Mouse (Mus musculus) heart, embryonic 15.5 days (tissue): ENCODE measurements around the gene Dsp. TPM values are rescaled to one million over a fixed set of nuclear protein-coding genes. Genes with fewer than 3 reads are reported as not detected.

Source experiments
- ATAC-seq: fragments of 200-750 bp; cut with Nextera tagmentation; replicated peaks from 2 replicates; pipeline ENCODE4 v1.8.0; 2017; ENCODE audit warnings: low read depth, moderate TSS enrichment; ENCODE audit not compliant: insufficient number of reproducible peaks, insufficient read depth, low FRiP score
- H3K27ac ChIP-seq: fragments of 300-500 bp; sonication (generic); 2 replicates; pipeline ENCODE4 v1.5.1; 2015; ENCODE audit warnings: mild to moderate bottlenecking, inconsistent platforms
- H3K27me3 ChIP-seq: fragments of 300-500 bp; sonication (generic); 2 replicates; pipeline ENCODE4 v1.6.1; 2015; ENCODE audit warnings: inconsistent platforms
- H3K36me3 ChIP-seq: fragments of 300-500 bp; sonication (generic); 2 replicates; pipeline ENCODE4 v1.6.1; 2015; ENCODE audit warnings: mild to moderate bottlenecking, inconsistent platforms
- H3K4me1 ChIP-seq: fragments of 300-500 bp; sonication (generic); replicated peaks from 2 replicates; pipeline ENCODE4 v1.6.1; 2015; ENCODE audit warnings: inconsistent platforms
- H3K4me2 ChIP-seq: fragments of 300-500 bp; sonication (generic); 2 replicates; pipeline ENCODE4 v1.6.1; 2015; ENCODE audit warnings: inconsistent platforms, mild to moderate bottlenecking, moderate library complexity
- H3K4me3 ChIP-seq: fragments of 300-500 bp; sonication (generic); 2 replicates; pipeline ENCODE4 v1.5.1; 2015; ENCODE audit warnings: mild to moderate bottlenecking, inconsistent platforms
- H3K9ac ChIP-seq: fragments of 300-500 bp; sonication (generic); 2 replicates; pipeline ENCODE4 v1.6.1; 2015; ENCODE audit warnings: mild to moderate bottlenecking, inconsistent platforms
- H3K9me3 ChIP-seq: fragments of 300-500 bp; sonication (generic); replicated peaks from 2 replicates; pipeline ENCODE4 v1.6.1; 2016; ENCODE audit warnings: inconsistent platforms
- WGBS: fragments of 180-500 bp; shearing (Covaris S2); methylation state at CpG from one replicate; pipeline ENCODE4 v1.1.7; 2015; ENCODE audit warnings: mixed read lengths; 5-methylcytosine and 5-hydroxymethylcytosine counted together
- polyA plus RNA-seq: library from polyadenylated mRNA; unstranded; fragments of >200 nt; fragmentation: Nextera tagmentation; extraction: Ambion mirVana; gene quantifications from 2 replicates; pipeline ENCODE4 v1.2.1, GENCODE M21; 2015

Dsp gene
- polyA plus RNA-seq, 1 experiment from 2014 or later = 35.2 TPM

- Histone ChIP-seq H3K27me3 (no peaks in the 10 kb centered on the region), H3K4me3 (no peak overlapping the region), H3K4me1 (no peaks in the 10 kb centered on the region), H3K9ac (no peak overlapping the region), H3K27ac (no peak overlapping the region), H3K9me3 (no peaks in the 10 kb centered on the region), H3K4me2 (no peak overlapping the region), H3K36me3 (peaks cover 93% of the 10 kb centered on the region)
- ATAC-seq = no peak
- WGBS = 87% methylated on average over 10 of the region's 10 CpGs
Measured at GRCm38 (mm10) chr13:38193406-38193805, 42.3 kb downstream of the Dsp start.

- H3K9me3 ChIP-seq = no peaks in the 10 kb centered on the region
- H3K9ac ChIP-seq = no peak overlapping the region
- 65% methylated on average over 6 of the region's 6 CpGs for WGBS
- H3K4me3 ChIP-seq = no peak overlapping the region
- peaks cover 26% of the 10 kb centered on the region for H3K36me3 ChIP-seq
- ATAC-seq = no peak
- no peak overlapping the region for H3K27ac ChIP-seq
- no peak overlapping the region for H3K4me2 ChIP-seq
- H3K4me1 ChIP-seq = peaks cover 11% of the 10 kb centered on the region
- no peaks in the 10 kb centered on the region for H3K27me3 ChIP-seq
Measured at GRCm38 (mm10) chr13:38201413-38201812, 50.3 kb downstream of the Dsp start.

- no peak overlapping the region for H3K9ac ChIP-seq
- H3K4me1 ChIP-seq = peaks cover 15% of the 10 kb centered on the region
- H3K4me3 ChIP-seq = peak overlapping the region; percentile 89
- 45% methylated on average over 4 of the region's 4 CpGs for WGBS
- no peaks in the 10 kb centered on the region for H3K9me3 ChIP-seq
- H3K27me3 ChIP-seq = no peaks in the 10 kb centered on the region
- ATAC-seq = no peak
- peak overlapping the region; percentile 74 for H3K4me2 ChIP-seq
- H3K27ac ChIP-seq = no peak overlapping the region
- no peaks in the 10 kb centered on the region; the same call in 1 of the 2 replicates for H3K36me3 ChIP-seq
Measured at GRCm38 (mm10) chr13:38204171-38204570, 53.1 kb downstream of the Dsp start.

- H3K36me3 ChIP-seq = no peaks in the 10 kb centered on the region; the same call in 1 of the 2 replicates
- no peaks in the 10 kb centered on the region for H3K27me3 ChIP-seq
- H3K4me1 ChIP-seq = peaks cover 15% of the 10 kb centered on the region
- peak within 1 kb of the TSS; percentile 89 for H3K4me3 ChIP-seq
- WGBS = under 1% methylated on average over 59 of the region's 59 CpGs
- peak within 1 kb of the TSS; percentile 74 for H3K4me2 ChIP-seq
- H3K9me3 ChIP-seq = no peaks in the 10 kb centered on the region
- peak within 1 kb of the TSS; percentile 84 for H3K9ac ChIP-seq
- ATAC-seq = peak; percentile 97
- peak within 1 kb of the TSS; percentile 94 for H3K27ac ChIP-seq
Measured at GRCm38 (mm10) chr13:38204702-38205482, 53.8 kb downstream of the Dsp start, which contains the start of gene Snrnp48. Gene Snrnp48, plus strand, starts transcription at chr13:38204938.

- H3K9ac ChIP-seq = no peak overlapping the region
- 93% methylated on average over 5 of the region's 5 CpGs for WGBS
- H3K4me1 ChIP-seq = peaks cover 6% of the 10 kb centered on the region; the same call in 1 of the 2 replicates
- peaks cover 40% of the 10 kb centered on the region for H3K36me3 ChIP-seq
- H3K4me2 ChIP-seq = no peak overlapping the region
- H3K4me3 ChIP-seq = no peak overlapping the region
- H3K27ac ChIP-seq = no peak overlapping the region
- ATAC-seq = no peak
- H3K27me3 ChIP-seq = no peaks in the 10 kb centered on the region
- H3K9me3 ChIP-seq = no peaks in the 10 kb centered on the region
Measured at GRCm38 (mm10) chr13:38211122-38211521, 60.0 kb downstream of the Dsp start.

- 93% methylated on average over 3 of the region's 3 CpGs for WGBS
- ATAC-seq = no peak
- Histone ChIP-seq H3K4me3 (no peak overlapping the region), H3K27me3 (no peaks in the 10 kb centered on the region), H3K4me2 (no peak overlapping the region), H3K4me1 (no peaks in the 10 kb centered on the region), H3K9ac (no peak overlapping the region), H3K27ac (no peak overlapping the region), H3K9me3 (no peaks in the 10 kb centered on the region), H3K36me3 (peaks cover 80% of the 10 kb centered on the region)
Measured at GRCm38 (mm10) chr13:38218686-38219085, 67.6 kb downstream of the Dsp start.

GRCm38 (mm10) chr13:38220331-38220730, 69.2 kb downstream of the Dsp start:
- ATAC-seq = no peak
- WGBS = 89% methylated on average over 6 of the region's 6 CpGs
- Histone ChIP-seq H3K36me3 (peaks cover 86% of the 10 kb centered on the region), H3K4me2 (no peak overlapping the region), H3K4me3 (no peak overlapping the region), H3K9ac (no peak overlapping the region), H3K4me1 (no peaks in the 10 kb centered on the region), H3K27me3 (no peaks in the 10 kb centered on the region), H3K27ac (no peak overlapping the region), H3K9me3 (no peaks in the 10 kb centered on the region)

- H3K36me3 ChIP-seq = peaks cover 29% of the 10 kb centered on the region
- ATAC-seq = no peak
- no peaks in the 10 kb centered on the region for H3K4me1 ChIP-seq
- no peaks in the 10 kb centered on the region for H3K27me3 ChIP-seq
- no peaks in the 10 kb centered on the region for H3K9me3 ChIP-seq
- H3K4me3 ChIP-seq = no peak overlapping the region
- no peak overlapping the region for H3K9ac ChIP-seq
- WGBS = 52% methylated on average over 9 of the region's 9 CpGs
- H3K27ac ChIP-seq = no peak overlapping the region
- H3K4me2 ChIP-seq = no peak overlapping the region
Measured at GRCm38 (mm10) chr13:38230177-38230821, 79.2 kb downstream of the Dsp start.

GRCm38 (mm10) chr13:38232411-38232810, 81.3 kb downstream of the Dsp start:
- ATAC-seq = no peak
- Histone ChIP-seq H3K4me3 (no peak overlapping the region), H3K36me3 (peaks cover 18% of the 10 kb centered on the region)

GRCm38 (mm10) chr13:38232856-38233625, 81.9 kb downstream of the Dsp start:
- no peak for ATAC-seq
- Histone ChIP-seq H3K9ac (no peak overlapping the region), H3K27me3 (no peaks in the 10 kb centered on the region), H3K4me2 (no peak overlapping the region), H3K4me3 (no peak overlapping the region), H3K4me1 (no peaks in the 10 kb centered on the region), H3K36me3 (peaks cover 12% of the 10 kb centered on the region), H3K27ac (no peak overlapping the region), H3K9me3 (no peaks in the 10 kb centered on the region)
- 67% methylated on average over 3 of the region's 3 CpGs for WGBS

More at GRCm38 (mm10) chr13:38232411-38232810, 81.3 kb downstream of the Dsp start:
- 81% methylated on average over 4 of the region's 4 CpGs for WGBS
- no peaks in the 10 kb centered on the region for H3K9me3 ChIP-seq
- H3K4me1 ChIP-seq = no peaks in the 10 kb centered on the region
- H3K9ac ChIP-seq = no peak overlapping the region
- H3K4me2 ChIP-seq = no peak overlapping the region
- no peaks in the 10 kb centered on the region for H3K27me3 ChIP-seq
- no peak overlapping the region for H3K27ac ChIP-seq

- no peaks in the 10 kb centered on the region for H3K36me3 ChIP-seq
- H3K9ac ChIP-seq = no peak overlapping the region
- H3K4me3 ChIP-seq = no peak overlapping the region
- H3K27ac ChIP-seq = no peak overlapping the region
- no peaks in the 10 kb centered on the region for H3K4me1 ChIP-seq
- H3K4me2 ChIP-seq = no peak overlapping the region
- ATAC-seq = no peak
- 72% methylated on average over 5 of the region's 5 CpGs for WGBS
- H3K27me3 ChIP-seq = no peaks in the 10 kb centered on the region
- H3K9me3 ChIP-seq = no peaks in the 10 kb centered on the region
Measured at GRCm38 (mm10) chr13:38234651-38235050, 83.6 kb downstream of the Dsp start.
